Mouse (Mus musculus) midbrain, embryonic 12.5 days (tissue): ENCODE data around the gene Smyd3. TPM values are rescaled to one million over a fixed set of nuclear protein-coding genes. Genes with fewer than 3 reads are reported as not detected.

Source experiments
- ATAC-seq: fragments of 200-750 bp; cut with Nextera tagmentation; 2 replicates; pipeline ENCODE4 v1.8.0; 2017; ENCODE audit warnings: low read depth, moderate TSS enrichment, moderate library complexity; ENCODE audit not compliant: low FRiP score
- H3K27ac ChIP-seq: fragments of 300-500 bp; sonication (generic); replicated peaks from 2 replicates; pipeline ENCODE4 v1.5.1; 2016; ENCODE audit warnings: mild to moderate bottlenecking
- H3K27me3 ChIP-seq: fragments of 300-500 bp; sonication (generic); 2 replicates; pipeline ENCODE4 v1.6.1; 2016; ENCODE audit warnings: mild to moderate bottlenecking
- H3K36me3 ChIP-seq: fragments of 300-500 bp; sonication (generic); 2 replicates; pipeline ENCODE4 v1.6.1; 2016
- H3K4me1 ChIP-seq: fragments of 300-500 bp; sonication (generic); 2 replicates; pipeline ENCODE4 v1.6.1; 2016
- H3K4me2 ChIP-seq: fragments of 300-500 bp; sonication (generic); replicated peaks from 2 replicates; pipeline ENCODE4 v1.6.1; 2016; ENCODE audit warnings: mild to moderate bottlenecking, moderate library complexity
- H3K4me3 ChIP-seq: fragments of 300-500 bp; sonication (generic); 2 replicates; pipeline ENCODE4 v1.5.1; 2016; ENCODE audit warnings: mild to moderate bottlenecking
- H3K9ac ChIP-seq: fragments of 300-500 bp; sonication (generic); replicated peaks from 2 replicates; pipeline ENCODE4 v1.6.1; 2016; ENCODE audit warnings: mild to moderate bottlenecking, moderate library complexity
- H3K9me3 ChIP-seq: fragments of 300-500 bp; sonication (generic); 2 replicates; pipeline ENCODE4 v1.6.1; 2016; ENCODE audit warnings: mild to moderate bottlenecking
- WGBS: fragments of 180-500 bp; shearing (Covaris S2); methylation state at CpG from one replicate; pipeline ENCODE4 v1.1.7; 2016; 5-methylcytosine and 5-hydroxymethylcytosine counted together
- polyA plus RNA-seq: library from polyadenylated mRNA; unstranded; fragments of >200 nt; fragmentation: Nextera tagmentation; extraction: Ambion mirVana; gene quantifications from 2 replicates; pipeline ENCODE4 v1.2.1, GENCODE M21; 2016

Gene Smyd3
- polyA plus RNA-seq, 1 experiment from 2014 or later = 14.3 TPM

DNA sequence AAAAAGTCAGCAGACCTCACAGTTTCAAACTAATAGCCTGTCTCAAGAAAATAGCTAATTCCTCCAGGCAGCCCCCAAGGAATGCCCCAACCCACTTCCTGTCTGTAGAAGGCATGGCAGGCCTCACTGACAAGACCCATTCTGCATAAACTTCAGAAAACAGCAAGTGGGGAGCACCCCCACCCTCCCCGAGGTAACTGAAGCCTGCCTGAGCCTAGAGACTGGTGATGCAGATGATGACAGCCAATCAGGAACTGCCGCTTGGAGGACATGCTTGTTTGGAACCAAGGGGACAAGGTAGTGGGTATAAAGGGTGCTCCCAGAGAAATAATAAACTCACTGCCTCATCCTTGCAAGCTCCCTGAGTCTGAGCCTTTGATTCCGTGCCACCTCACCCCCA, 288.3 kb downstream of the Smyd3 start:
- H3K27me3 ChIP-seq = no peaks in the 10 kb centered on the region
- H3K9me3 ChIP-seq = no peaks in the 10 kb centered on the region
- ATAC-seq = no peak
- H3K9ac ChIP-seq = no peak overlapping the region
- peaks cover 4% of the 10 kb centered on the region; the same call in 1 of the 2 replicates for H3K4me1 ChIP-seq
- no peak overlapping the region for H3K4me2 ChIP-seq
- H3K4me3 ChIP-seq = no peak overlapping the region
- no peak overlapping the region for H3K27ac ChIP-seq
- H3K36me3 ChIP-seq = no peaks in the 10 kb centered on the region
- WGBS = 76% methylated on average over 3 of the region's 3 CpGs

DNA sequence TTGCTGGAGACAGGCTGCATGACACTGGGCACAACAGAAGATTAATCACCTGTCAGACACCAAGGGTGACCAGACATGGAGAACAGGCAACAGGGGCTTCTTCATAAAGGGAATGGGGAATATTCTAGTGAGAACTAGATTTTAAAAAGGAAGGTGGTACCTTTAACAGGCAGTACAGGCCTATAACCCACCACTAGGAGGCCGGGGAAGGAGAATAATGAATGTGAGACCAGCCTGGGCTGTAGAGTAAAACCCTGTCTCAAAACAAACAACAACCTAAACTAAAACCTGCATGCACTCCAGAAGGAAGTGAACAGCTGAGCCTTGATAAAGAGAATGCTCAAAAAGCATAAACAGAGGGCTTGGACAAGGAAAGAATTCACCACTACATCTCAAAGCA, 297.6 kb downstream of the Smyd3 start:
- Histone ChIP-seq H3K4me3 (no peak overlapping the region), H3K9ac (no peak overlapping the region), H3K4me2 (no peak overlapping the region), H3K36me3 (no peaks in the 10 kb centered on the region), H3K27me3 (no peaks in the 10 kb centered on the region), H3K9me3 (no peaks in the 10 kb centered on the region), H3K27ac (no peak overlapping the region), H3K4me1 (0 out of 2 replicates have a peak, but pooled peaks cover 11% of the 10 kb centered on the region)
- ATAC-seq = no peak
- WGBS = 67% methylated on average over 1 of the region's 1 CpGs

DNA sequence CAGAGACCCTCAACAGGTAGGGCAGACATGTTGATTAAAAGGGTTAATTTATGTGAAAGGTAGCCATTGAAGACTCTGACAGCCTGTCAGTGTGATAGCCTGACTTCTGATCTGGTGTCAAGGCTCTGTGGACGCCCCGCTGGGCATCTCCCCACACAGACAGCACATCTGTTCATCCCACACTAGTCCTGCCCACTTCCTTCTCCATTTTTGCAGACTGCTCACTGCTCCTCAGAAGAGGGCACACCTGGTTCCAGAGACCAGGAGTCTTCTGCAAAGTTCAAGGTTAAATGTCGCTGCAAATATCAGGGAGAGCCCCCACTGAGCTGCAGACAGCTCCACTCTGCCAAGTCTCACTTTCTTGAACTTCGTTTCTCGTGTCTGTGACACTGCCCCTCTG, 299.8 kb downstream of the Smyd3 start:
- 65% methylated on average over 5 of the region's 5 CpGs for WGBS
- Histone ChIP-seq H3K4me1 (0 out of 2 replicates have a peak, but pooled peaks cover 11% of the 10 kb centered on the region), H3K27ac (no peak overlapping the region), H3K4me3 (no peak overlapping the region), H3K27me3 (no peaks in the 10 kb centered on the region), H3K9ac (no peak overlapping the region), H3K4me2 (no peak overlapping the region), H3K36me3 (no peaks in the 10 kb centered on the region), H3K9me3 (no peaks in the 10 kb centered on the region)
- ATAC-seq = no peak

- Histone ChIP-seq H3K9ac (no peak overlapping the region), H3K27ac (no peak overlapping the region), H3K36me3 (no peaks in the 10 kb centered on the region), H3K4me3 (no peak overlapping the region), H3K4me2 (no peak overlapping the region), H3K9me3 (no peaks in the 10 kb centered on the region), H3K27me3 (no peaks in the 10 kb centered on the region), H3K4me1 (peaks cover 14% of the 10 kb centered on the region; the same call in 1 of the 2 replicates)
- WGBS = 14% methylated on average over 4 of the region's 4 CpGs
- ATAC-seq = no peak
Measured at GRCm38 (mm10) chr1:179217036-179217435, 300.8 kb downstream of the Smyd3 start.

GRCm38 (mm10) chr1:179213381-179213780, 304.5 kb downstream of the Smyd3 start:
- H3K4me2 ChIP-seq = no peak overlapping the region
- no peaks in the 10 kb centered on the region for H3K27me3 ChIP-seq
- no peaks in the 10 kb centered on the region for H3K9me3 ChIP-seq
- H3K9ac ChIP-seq = no peak overlapping the region
- peaks cover 18% of the 10 kb centered on the region for H3K4me1 ChIP-seq
- H3K27ac ChIP-seq = no peak overlapping the region
- WGBS = 83% methylated on average over 9 of the region's 9 CpGs
- ATAC-seq = no peak
- no peaks in the 10 kb centered on the region for H3K36me3 ChIP-seq
- no peak overlapping the region for H3K4me3 ChIP-seq

DNA sequence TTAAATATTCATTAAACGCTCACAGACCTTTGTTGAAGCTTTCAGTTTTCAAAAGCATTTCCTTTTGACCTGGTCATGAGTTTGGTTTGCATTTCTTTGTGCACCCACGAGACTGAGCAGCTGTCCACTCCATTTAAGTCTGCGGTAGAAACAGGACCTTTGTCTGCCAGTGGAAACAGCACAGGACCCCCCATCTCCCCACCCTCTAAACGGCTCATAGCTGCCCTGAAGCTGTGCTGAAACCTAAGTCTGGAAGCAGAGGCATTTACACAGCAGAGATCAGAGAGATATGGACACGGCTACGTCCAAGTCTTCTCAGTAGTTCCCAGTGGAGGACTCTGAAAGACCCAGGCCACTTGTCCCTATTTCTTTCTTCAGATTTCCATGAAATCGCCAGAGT, 305.5 kb downstream of the Smyd3 start:
- no peaks in the 10 kb centered on the region for H3K27me3 ChIP-seq
- peaks cover 16% of the 10 kb centered on the region for H3K4me1 ChIP-seq
- H3K27ac ChIP-seq = no peak overlapping the region
- no peak overlapping the region for H3K9ac ChIP-seq
- no peak for ATAC-seq
- WGBS = 39% methylated on average over 7 of the region's 7 CpGs
- H3K4me2 ChIP-seq = no peak overlapping the region
- H3K36me3 ChIP-seq = no peaks in the 10 kb centered on the region
- no peak overlapping the region for H3K4me3 ChIP-seq
- H3K9me3 ChIP-seq = no peaks in the 10 kb centered on the region

DNA sequence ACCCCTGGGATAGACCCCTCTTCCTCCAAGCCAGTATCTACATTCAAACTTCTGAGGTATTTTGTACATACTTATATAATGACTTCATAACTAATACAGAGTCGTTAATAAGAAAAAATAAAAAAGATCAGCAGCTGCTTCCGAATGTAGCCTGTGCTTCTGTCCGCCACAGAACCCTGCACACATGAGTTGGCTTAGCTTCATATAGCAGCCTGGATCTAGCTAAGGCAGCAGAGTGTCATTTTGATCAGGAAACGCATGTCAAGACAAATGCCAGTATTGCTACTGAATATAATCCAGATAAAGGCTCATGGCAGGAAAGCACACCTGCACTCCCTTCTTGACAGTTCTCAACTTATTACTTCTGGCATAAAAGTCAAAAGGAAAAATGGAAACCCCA, 306.5 kb downstream of the Smyd3 start:
- H3K27me3 ChIP-seq = no peaks in the 10 kb centered on the region
- H3K36me3 ChIP-seq = no peaks in the 10 kb centered on the region
- H3K9me3 ChIP-seq = no peaks in the 10 kb centered on the region
- no peak overlapping the region for H3K4me3 ChIP-seq
- ATAC-seq = no peak
- WGBS = 90% methylated on average over 4 of the region's 4 CpGs
- no peak overlapping the region for H3K9ac ChIP-seq
- no peak overlapping the region for H3K4me2 ChIP-seq
- H3K4me1 ChIP-seq = peaks cover 9% of the 10 kb centered on the region
- H3K27ac ChIP-seq = no peak overlapping the region

DNA sequence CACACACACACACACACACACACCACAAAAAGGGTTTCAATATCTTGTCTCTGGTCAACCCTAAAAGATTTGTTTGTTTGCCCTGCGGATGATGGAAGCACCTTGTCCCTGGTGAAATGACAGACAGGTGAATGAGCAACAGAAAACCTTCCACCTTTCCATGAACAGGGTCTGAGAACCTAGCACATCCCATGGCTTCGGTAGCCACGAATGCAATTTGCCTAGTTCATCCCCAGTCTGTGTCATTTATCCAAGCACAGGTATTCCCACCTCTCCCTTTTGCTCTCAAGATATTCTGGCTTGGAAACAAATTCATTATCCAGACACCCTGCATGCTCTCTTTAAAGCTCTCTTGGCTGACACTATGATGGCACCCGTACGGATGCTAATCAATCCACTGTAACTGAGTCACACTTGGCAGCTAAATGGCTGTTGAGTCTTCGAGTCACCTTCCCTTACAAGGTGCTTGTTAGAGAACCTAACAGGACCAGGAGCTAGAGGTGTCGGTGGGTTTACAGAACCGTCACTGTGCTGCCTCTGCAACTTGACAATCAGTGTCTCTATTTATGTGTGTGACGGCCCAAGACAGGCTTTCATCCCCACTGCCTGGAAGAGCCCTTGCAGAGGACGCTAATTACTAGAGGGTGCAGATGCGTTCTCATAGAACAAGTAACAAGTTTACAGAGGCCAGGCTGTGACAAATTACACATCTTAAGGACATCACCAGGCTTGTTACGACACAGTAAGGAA, 309.8 kb downstream of the Smyd3 start:
- Histone ChIP-seq H3K27ac (no peak overlapping the region), H3K9ac (no peak overlapping the region)
- WGBS = 73% methylated on average over 12 of the region's 12 CpGs

DNA sequence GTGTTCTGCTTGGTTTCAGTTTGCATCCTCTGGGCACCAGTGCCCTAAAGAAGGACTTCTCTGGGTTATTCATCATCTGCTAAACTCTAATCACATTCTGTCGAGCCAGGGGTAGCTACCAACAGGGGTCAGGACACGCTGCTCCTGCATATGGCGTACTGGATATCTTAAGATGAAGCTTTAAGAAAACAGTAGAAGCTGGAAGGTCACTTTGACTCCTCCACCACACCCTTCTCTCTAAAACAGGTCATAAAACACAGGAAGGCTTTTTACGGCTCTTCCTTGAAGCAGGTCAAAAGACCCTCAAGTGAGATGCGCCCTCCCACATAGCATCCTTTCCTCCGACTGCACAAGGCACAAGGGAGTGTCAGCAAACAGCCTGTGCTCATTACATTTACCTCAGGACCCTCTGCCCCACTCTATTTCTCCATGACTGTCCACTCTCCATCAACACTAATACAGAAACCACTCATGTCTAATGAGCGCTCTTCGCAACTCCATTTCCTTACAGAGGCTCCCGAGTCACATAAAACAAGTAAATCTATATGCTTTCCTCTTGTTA, 310.6 kb downstream of the Smyd3 start:
- H3K4me3 ChIP-seq = no peak overlapping the region
- no peaks in the 10 kb centered on the region for H3K36me3 ChIP-seq
- H3K4me2 ChIP-seq = no peak overlapping the region
- ATAC-seq = no peak
- WGBS = 81% methylated on average over 9 of the region's 9 CpGs
- no peak overlapping the region for H3K9ac ChIP-seq
- peaks cover 8% of the 10 kb centered on the region for H3K4me1 ChIP-seq
- H3K9me3 ChIP-seq = no peaks in the 10 kb centered on the region
- no peaks in the 10 kb centered on the region for H3K27me3 ChIP-seq
- no peak overlapping the region for H3K27ac ChIP-seq

More for the DNA sequence above, 309.8 kb downstream of the Smyd3 start:
- Histone ChIP-seq H3K4me2 (no peak overlapping the region), H3K27me3 (no peaks in the 10 kb centered on the region), H3K9me3 (no peaks in the 10 kb centered on the region), H3K4me3 (no peak overlapping the region), H3K4me1 (peaks cover 9% of the 10 kb centered on the region), H3K36me3 (no peaks in the 10 kb centered on the region)
- ATAC-seq = no peak

GRCm38 (mm10) chr1:179198517-179199200, 319.2 kb downstream of the Smyd3 start:
- no peak overlapping the region for H3K9ac ChIP-seq
- H3K27ac ChIP-seq = no peak overlapping the region
- no peak for ATAC-seq
- H3K4me2 ChIP-seq = no peak overlapping the region
- H3K4me1 ChIP-seq = no peaks in the 10 kb centered on the region
- no peaks in the 10 kb centered on the region for H3K36me3 ChIP-seq
- no peaks in the 10 kb centered on the region for H3K27me3 ChIP-seq
- no peak overlapping the region for H3K4me3 ChIP-seq
- H3K9me3 ChIP-seq = no peaks in the 10 kb centered on the region
- WGBS = 82% methylated on average over 9 of the region's 9 CpGs

DNA sequence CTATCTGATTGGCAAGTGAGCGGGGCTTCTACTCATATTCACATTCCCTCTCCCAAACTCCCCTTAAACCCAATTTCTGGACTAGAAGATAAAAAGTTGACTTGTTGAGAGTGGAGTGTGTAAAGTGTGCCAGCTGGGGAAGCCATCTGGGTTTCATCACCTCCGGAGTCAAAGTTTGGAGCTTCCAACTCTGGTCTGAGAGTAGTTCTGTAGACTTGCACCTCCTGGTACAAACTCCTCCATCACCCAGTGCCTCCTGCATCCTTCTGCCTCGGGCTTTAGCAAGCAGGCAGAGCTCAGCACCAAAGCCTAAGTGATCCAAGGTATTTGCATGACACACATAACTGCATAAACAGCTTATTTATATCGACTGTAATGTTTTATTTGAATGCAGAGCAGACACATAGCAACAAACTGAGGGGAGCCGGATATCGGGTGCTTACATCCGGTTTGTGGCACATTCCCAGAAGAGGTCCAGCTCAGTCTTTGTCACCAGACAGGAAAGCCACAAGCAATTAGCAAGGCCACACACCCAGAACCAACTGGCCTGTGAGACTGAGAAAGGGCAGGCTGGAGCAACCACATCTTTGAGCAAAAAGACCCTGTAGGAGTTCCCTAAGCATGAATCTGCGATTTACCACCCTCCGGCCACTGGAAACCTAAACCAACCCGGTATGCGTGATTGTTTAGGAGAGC, 319.9 kb downstream of the Smyd3 start:
- WGBS = 71% methylated on average over 11 of the region's 11 CpGs
- Histone ChIP-seq H3K9me3 (no peaks in the 10 kb centered on the region), H3K27me3 (no peaks in the 10 kb centered on the region), H3K9ac (no peak overlapping the region), H3K27ac (no peak overlapping the region), H3K4me2 (no peak overlapping the region), H3K36me3 (no peaks in the 10 kb centered on the region), H3K4me3 (no peak overlapping the region), H3K4me1 (no peaks in the 10 kb centered on the region)
- no peak for ATAC-seq

GRCm38 (mm10) chr1:179197156-179197555, 320.7 kb downstream of the Smyd3 start:
- no peaks in the 10 kb centered on the region for H3K4me1 ChIP-seq
- no peaks in the 10 kb centered on the region for H3K36me3 ChIP-seq
- ATAC-seq = no peak
- H3K9me3 ChIP-seq = no peaks in the 10 kb centered on the region
- WGBS = 68% methylated on average over 4 of the region's 4 CpGs
- H3K27ac ChIP-seq = no peak overlapping the region
- H3K9ac ChIP-seq = no peak overlapping the region
- H3K4me2 ChIP-seq = no peak overlapping the region
- no peak overlapping the region for H3K4me3 ChIP-seq
- no peaks in the 10 kb centered on the region for H3K27me3 ChIP-seq
